Mouse (Mus musculus) C2C12 (cell line): Measurements from ENCODE around the gene Zfp456.
"Not testable (repeated sequence)": the region's sequence is repeated elsewhere in the genome, so short reads cannot be mapped to it uniquely, and the experiment has no call there.

ENCODE experiments used
- CTCF ChIP-seq: IDR thresholded peaks from one replicate; pipeline ENCODE4 v1.5.1; 2011; ENCODE audit not compliant: control insufficient read depth, insufficient read depth, insufficient read length
- MAX ChIP-seq: IDR thresholded peaks from one replicate; pipeline ENCODE4 v1.6.1; 2011; ENCODE audit warnings: mild to moderate bottlenecking, control low read depth
- MYOD1 ChIP-seq: IDR thresholded peaks from one replicate; pipeline ENCODE4 v1.6.1; 2011; ENCODE audit warnings: low read depth; ENCODE audit not compliant: control insufficient read depth, insufficient read length
- MYOG ChIP-seq: IDR thresholded peaks from one replicate; pipeline ENCODE4 v1.6.1; 2011; ENCODE audit not compliant: control insufficient read depth, insufficient read length; ENCODE audit errors: extremely low read depth
- USF1 ChIP-seq: IDR thresholded peaks from one replicate; pipeline ENCODE4 v1.6.1; 2011; ENCODE audit warnings: low read depth, mild to moderate bottlenecking, control low read depth, moderate library complexity

GRCm38 (mm10) chr13:67375050-67375911 is at the start of gene Zfp456, which contains the start of gene Gm28041:
- not testable (repeated sequence) for TF ChIP-seq CTCF, USF1, MYOD1, MAX, MYOG
